Mouse (Mus musculus): ENCODE data around the gene Ints6l.

Ints6l gene

GRCm38 (mm10) chrX:56531266-56531665, 76.6 kb downstream of the Ints6l start:
- peak; percentile 37 for DNase-seq (ENCODE audit: low spot score)

GRCm38 (mm10) chrX:56537162-56537561, 82.5 kb downstream of the Ints6l start:
- no peak for DNase-seq (ENCODE audit: low spot score)

GRCm38 (mm10) chrX:56549506-56549905, 94.8 kb downstream of the Ints6l start, which contains the start of gene Gm648:
Gm648 (minus strand) TSS chrX:56549606.
- DNase-seq (ENCODE audit: low spot score): no peak

- no peak for DNase-seq (ENCODE audit: low spot score)
Measured at GRCm38 (mm10) chrX:56553584-56553983, 98.9 kb downstream of the Ints6l start.

All from c-Kit-positive CD71-positive TER-119-positive erythroid progenitor cells, embryonic 14.5 days (primary cell).